Mouse (Mus musculus): ENCODE data around the gene Nup133. TPM values are rescaled to one million over a fixed set of nuclear protein-coding genes. Genes with fewer than 3 reads are reported as not detected.
A peak's percentile ranks its signal among the peaks of the same experiment; 100 is the strongest.

Nup133 gene
- polyA plus RNA-seq, 1 experiment from 2014 or later = 36.5 TPM

DNA sequence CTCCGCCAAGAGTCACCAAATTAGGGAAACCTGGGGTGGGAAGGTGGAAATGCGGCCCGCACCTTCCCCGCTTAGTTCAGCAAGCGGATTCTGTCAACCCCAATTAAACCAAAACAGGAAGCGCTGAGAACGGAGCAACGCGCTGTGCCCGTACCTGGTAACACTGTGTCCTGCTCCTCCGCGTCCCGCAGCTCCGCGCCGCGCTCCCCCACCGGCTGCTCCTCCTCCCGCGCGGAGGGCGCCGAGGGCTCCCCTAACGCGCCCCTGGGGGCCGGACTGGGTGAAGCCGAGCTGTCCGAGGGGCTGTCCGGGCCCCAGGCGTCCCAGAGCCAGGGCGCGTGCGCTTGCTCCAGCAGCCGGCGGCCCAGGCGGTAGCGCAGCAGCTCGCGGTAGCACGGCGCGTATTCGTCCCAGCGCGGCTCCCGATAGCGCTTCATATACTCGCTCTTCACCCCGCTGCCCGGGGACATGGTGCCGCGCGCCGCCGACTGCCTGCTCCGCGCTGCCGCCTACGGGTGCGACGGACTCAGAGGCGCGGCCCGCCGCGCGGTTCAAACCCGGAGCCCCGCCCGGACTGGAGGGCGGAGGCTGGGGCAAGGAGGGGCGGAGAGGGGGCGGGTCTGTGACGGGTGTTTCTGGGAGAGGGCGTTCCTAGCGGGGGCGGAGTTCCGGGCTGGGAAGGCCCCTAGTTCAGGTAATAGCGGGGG lies 90.0 kb downstream of the Nup133 start:
- H3K27ac ChIP-seq = no peak overlapping the region

DNA sequence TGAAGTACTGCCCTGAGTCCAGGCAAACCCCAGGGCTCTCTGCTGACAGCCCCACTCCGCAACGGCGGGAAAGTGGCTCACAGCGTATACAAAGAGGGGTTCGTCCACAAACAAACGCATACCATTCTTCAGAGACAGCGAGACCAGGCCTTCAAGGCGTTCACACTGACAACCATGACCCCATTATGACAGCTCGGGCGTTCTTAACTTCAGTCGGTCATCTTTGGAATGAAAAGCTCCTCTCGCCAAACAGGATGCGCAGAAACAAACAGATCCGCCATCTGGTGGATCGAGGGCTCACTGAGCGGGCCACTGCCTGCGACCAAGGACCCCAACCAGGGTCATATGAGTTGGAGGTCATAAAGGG lies 90.5 kb downstream of the Nup133 start:
- Histone ChIP-seq H3K4me1 (peaks cover 12% of the 10 kb centered on the region; the same call in 1 of the 2 replicates), H3K9ac (peak overlapping the region; percentile 71), H3K4me3 (peak overlapping the region; percentile 77), H3K27ac (no peak overlapping the region), H3K4me2 (replicated peaks) (peak overlapping the region; percentile 94), H3K27me3 (peaks cover 32% of the 10 kb centered on the region), H3K9me3 (peaks cover 4% of the 10 kb centered on the region; the same call in 1 of the 2 replicates), H3K36me3 (no peaks in the 10 kb centered on the region)
- under 1% methylated on average over 17 of the region's 17 CpGs for WGBS
- ATAC-seq (ENCODE audit: low FRiP score, low read depth) = 0 out of 2 replicates have a peak, but pooled peaks have one; percentile 4

More for the DNA sequence above, 90.0 kb downstream of the Nup133 start:
- Histone ChIP-seq H3K4me1 (peaks cover 12% of the 10 kb centered on the region; the same call in 1 of the 2 replicates), H3K36me3 (no peaks in the 10 kb centered on the region), H3K4me2 (replicated peaks) (peak overlapping the region; percentile 94), H3K27me3 (peaks cover 36% of the 10 kb centered on the region), H3K4me3 (peak overlapping the region; percentile 77), H3K9me3 (peaks cover 4% of the 10 kb centered on the region; the same call in 1 of the 2 replicates), H3K9ac (peak overlapping the region; percentile 72)
- under 1% methylated on average over 75 of the region's 79 CpGs for WGBS
- ATAC-seq (ENCODE audit: low FRiP score, low read depth) = peak; percentile 96

DNA sequence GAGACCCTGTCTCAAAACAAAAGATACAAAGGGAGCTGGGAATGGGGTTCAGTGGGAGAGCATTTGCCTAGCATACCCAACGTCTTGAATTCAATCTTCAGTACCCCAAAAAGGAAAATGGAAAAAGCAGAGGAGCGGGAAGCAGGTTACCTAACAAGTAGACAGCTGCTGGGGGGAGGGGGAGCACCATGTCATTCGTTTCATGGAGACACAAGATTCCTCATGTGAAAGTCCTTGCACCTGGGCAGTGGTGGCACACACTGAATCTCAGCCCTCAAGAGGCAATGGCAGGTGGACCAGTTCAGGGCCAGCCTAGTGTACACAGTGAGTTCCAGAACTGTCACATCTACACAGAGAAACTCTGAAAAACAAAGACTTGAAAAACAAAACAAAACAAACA lies 91.7 kb downstream of the Nup133 start:
- WGBS = 70% methylated on average over 3 of the region's 3 CpGs

GRCm38 (mm10) chr8:123854733-123855475 lies 94.2 kb downstream of the Nup133 start:
- Histone ChIP-seq H3K27me3 (no peaks in the 10 kb centered on the region), H3K9ac (no peak overlapping the region), H3K36me3 (no peaks in the 10 kb centered on the region), H3K4me1 (peaks cover 12% of the 10 kb centered on the region; the same call in 1 of the 2 replicates), H3K4me2 (replicated peaks) (no peak overlapping the region), H3K27ac (no peak overlapping the region), H3K4me3 (no peak overlapping the region), H3K9me3 (peaks cover 4% of the 10 kb centered on the region; the same call in 1 of the 2 replicates)
- ATAC-seq (ENCODE audit: low FRiP score, low read depth) = no peak
- 83% methylated on average over 9 of the region's 9 CpGs for WGBS

More for the DNA sequence above, 91.7 kb downstream of the Nup133 start:
- no peak overlapping the region for H3K9ac ChIP-seq
- H3K27ac ChIP-seq = no peak overlapping the region
- no peak overlapping the region for H3K4me3 ChIP-seq
- H3K4me2 ChIP-seq (replicated peaks) = no peak overlapping the region
- no peaks in the 10 kb centered on the region for H3K36me3 ChIP-seq
- peaks cover 20% of the 10 kb centered on the region for H3K27me3 ChIP-seq
- H3K4me1 ChIP-seq = peaks cover 12% of the 10 kb centered on the region; the same call in 1 of the 2 replicates
- ATAC-seq (ENCODE audit: low FRiP score, low read depth) = no peak
- H3K9me3 ChIP-seq = peaks cover 4% of the 10 kb centered on the region; the same call in 1 of the 2 replicates

- H3K27ac ChIP-seq = no peak overlapping the region
- ATAC-seq (ENCODE audit: low FRiP score, low read depth) = no peak
- WGBS = 90% methylated on average over 1 of the region's 1 CpGs
Measured at GRCm38 (mm10) chr8:123854252-123854651, 94.8 kb downstream of the Nup133 start.

GRCm38 (mm10) chr8:123851590-123851989 lies 97.5 kb downstream of the Nup133 start:
- H3K4me2 ChIP-seq (replicated peaks) = no peak overlapping the region
- no peak for ATAC-seq (ENCODE audit: low FRiP score, low read depth)
- H3K9me3 ChIP-seq = peaks cover 4% of the 10 kb centered on the region; the same call in 1 of the 2 replicates
- 35% methylated on average over 5 of the region's 5 CpGs for WGBS
- H3K27me3 ChIP-seq = no peaks in the 10 kb centered on the region
- no peaks in the 10 kb centered on the region for H3K36me3 ChIP-seq
- no peak overlapping the region for H3K9ac ChIP-seq
- no peaks in the 10 kb centered on the region for H3K4me1 ChIP-seq
- H3K4me3 ChIP-seq = no peak overlapping the region
- H3K27ac ChIP-seq = no peak overlapping the region

More at GRCm38 (mm10) chr8:123854252-123854651, 94.8 kb downstream of the Nup133 start:
- Histone ChIP-seq H3K9me3 (peaks cover 4% of the 10 kb centered on the region; the same call in 1 of the 2 replicates), H3K4me3 (no peak overlapping the region), H3K36me3 (no peaks in the 10 kb centered on the region), H3K9ac (no peak overlapping the region), H3K27me3 (no peaks in the 10 kb centered on the region), H3K4me2 (replicated peaks) (no peak overlapping the region), H3K4me1 (peaks cover 12% of the 10 kb centered on the region; the same call in 1 of the 2 replicates)

DNA sequence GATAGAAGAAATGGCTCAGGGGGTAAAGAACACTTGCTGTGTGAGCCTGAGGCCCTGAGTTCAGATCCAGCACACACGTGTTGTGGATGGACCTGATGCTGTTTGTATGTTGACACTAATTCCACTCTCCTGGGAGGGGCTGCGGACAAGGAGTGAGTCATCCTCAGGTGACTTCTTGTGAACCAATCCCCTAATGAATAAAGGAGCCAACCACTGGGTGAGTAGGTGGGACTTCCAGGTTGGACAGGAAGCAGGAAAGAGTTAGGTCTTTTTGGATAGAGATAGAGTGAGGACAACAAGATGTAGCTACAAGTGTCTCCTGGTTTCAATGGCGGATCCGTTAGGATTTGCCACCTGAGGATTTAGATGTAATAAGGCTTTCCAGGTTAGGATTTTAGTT lies 99.7 kb downstream of the Nup133 start:
- 78% methylated on average over 4 of the region's 4 CpGs for WGBS
- Histone ChIP-seq H3K4me3 (no peak overlapping the region), H3K9me3 (no peaks in the 10 kb centered on the region), H3K4me2 (replicated peaks) (no peak overlapping the region), H3K27me3 (no peaks in the 10 kb centered on the region), H3K9ac (no peak overlapping the region), H3K27ac (no peak overlapping the region), H3K4me1 (no peaks in the 10 kb centered on the region), H3K36me3 (0 out of 2 replicates have a peak, but pooled peaks cover 3% of the 10 kb centered on the region)
- no peak for ATAC-seq (ENCODE audit: low FRiP score, low read depth)

DNA sequence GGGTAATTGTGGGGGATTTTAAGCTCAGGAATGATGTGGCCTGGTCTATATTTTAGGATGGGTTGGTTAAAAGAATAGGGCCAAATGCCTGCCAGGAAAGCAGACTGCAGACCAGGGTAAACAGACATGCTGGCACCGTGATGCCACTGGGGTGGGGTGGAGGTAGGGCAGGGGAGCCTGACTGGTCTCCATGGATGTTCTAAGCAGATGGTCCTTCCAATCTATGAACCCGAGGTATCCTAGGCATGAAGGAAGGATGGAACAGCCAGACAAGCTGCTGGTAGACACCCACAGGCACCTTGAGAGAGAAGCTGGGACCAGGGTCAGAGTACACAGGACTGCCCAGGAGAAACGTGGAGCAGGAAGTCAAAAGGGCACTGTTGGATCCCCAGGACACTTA lies 101.5 kb downstream of the Nup133 start:
- Histone ChIP-seq H3K9ac (no peak overlapping the region), H3K9me3 (no peaks in the 10 kb centered on the region), H3K36me3 (0 out of 2 replicates have a peak, but pooled peaks cover 4% of the 10 kb centered on the region), H3K4me1 (no peaks in the 10 kb centered on the region), H3K4me2 (replicated peaks) (no peak overlapping the region), H3K27me3 (no peaks in the 10 kb centered on the region), H3K4me3 (no peak overlapping the region), H3K27ac (no peak overlapping the region)
- 61% methylated on average over 3 of the region's 3 CpGs for WGBS
- no peak for ATAC-seq (ENCODE audit: low FRiP score, low read depth)

Other genes with a start within 250 kb of the Nup133 start
- gene Rab4a, start 143.3 kb downstream of the Nup133 start, polyA plus RNA-seq (2015; fragmentation: Nextera tagmentation; extraction: Ambion mirVana) = 47.5 and 49.9 TPM in 2 replicates
- 3.1 and 3.6 TPM in 2 replicates for gene Ccsap, start 89.1 kb downstream of the Nup133 start, polyA plus RNA-seq (2015; fragmentation: Nextera tagmentation; extraction: Ambion mirVana)
- gene Acta1, start 54.5 kb downstream of the Nup133 start, polyA plus RNA-seq (2015; fragmentation: Nextera tagmentation; extraction: Ambion mirVana) = 396 and 411 TPM in 2 replicates
- 17.0 TPM in 2 replicates for gene Abcb10, start 33.9 kb upstream of the Nup133 start, polyA plus RNA-seq (2015; fragmentation: Nextera tagmentation; extraction: Ambion mirVana)
- 36.4 and 38.7 TPM in 2 replicates for gene Taf5l, start 72.1 kb upstream of the Nup133 start, polyA plus RNA-seq (2015; fragmentation: Nextera tagmentation; extraction: Ambion mirVana)
- gene Urb2, start 72.2 kb upstream of the Nup133 start, polyA plus RNA-seq (2015; fragmentation: Nextera tagmentation; extraction: Ambion mirVana) = 4.5 and 5.5 TPM in 2 replicates